Mouse (Mus musculus): Measurements from ENCODE around the gene Ncoa1.

Gene Ncoa1

DNA sequence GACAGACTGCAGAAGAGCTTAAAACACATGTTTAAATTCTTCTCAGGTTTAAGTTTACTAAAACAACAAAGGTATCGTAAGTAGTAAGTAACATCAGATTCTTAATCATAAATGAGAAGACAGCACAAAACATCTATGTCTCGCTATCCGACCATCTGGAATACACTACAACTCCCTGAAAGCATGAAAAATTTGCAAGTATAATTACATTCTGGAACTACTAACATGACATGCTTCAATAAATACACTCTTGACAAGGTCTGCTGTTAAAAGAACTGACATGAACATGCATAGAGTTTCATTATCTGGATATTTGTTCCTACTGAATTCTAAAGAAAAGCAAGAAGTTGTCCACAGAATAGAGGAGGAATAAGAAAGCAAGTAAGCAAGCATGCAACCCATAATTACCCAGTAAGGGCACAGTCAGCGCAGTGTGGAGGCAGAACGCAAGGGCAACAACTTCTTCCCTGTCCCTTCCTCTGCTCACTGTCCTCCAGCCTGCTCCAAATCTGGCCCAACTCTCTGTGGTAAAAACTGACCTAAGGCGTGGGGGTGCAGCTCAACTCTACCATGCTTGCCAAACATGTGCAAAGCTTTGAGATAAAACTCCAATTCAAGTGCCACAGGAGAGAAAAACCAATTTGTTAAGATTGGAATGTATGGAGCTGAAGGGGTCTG is 102.0 kb downstream of the Ncoa1 start:
- POLR2A ChIA-PET, result interaction anchor here in 2 of 4 experiments (0.7 to 11.6 kb wide), 6 partner anchors 8 to 18 kb away, joined by 3 to 119 read pairs (median 6); no protein-coding TSS in a partner anchor
- CTCF ChIA-PET, result no interaction called here

DNA sequence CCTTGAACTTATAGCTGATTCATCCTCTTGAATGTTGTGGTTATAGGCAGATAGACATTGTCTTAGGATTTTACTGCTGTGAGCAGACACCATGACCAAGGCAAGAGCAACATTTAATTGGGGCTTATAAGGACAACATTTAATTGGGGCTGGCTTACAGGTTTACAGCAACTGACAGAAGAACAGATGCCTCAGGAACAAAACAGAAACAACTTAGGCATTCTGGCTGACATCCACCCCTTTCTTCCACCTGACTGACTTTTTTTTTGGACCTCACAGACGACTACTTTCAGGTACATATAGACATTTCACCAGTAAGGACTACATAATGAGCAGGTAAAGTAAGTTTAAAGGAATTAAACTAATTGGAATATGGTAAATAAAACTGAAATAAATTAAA is 105.6 kb downstream of the Ncoa1 start:
- ChIA-PET CTCF (no interaction called here), POLR2A (interaction anchor here in 2 of 4 experiments (0.5 to 11.6 kb wide), 4 partner anchors 12 to 28 kb away, joined by 4 to 119 read pairs (median 26); no protein-coding TSS in a partner anchor)

DNA sequence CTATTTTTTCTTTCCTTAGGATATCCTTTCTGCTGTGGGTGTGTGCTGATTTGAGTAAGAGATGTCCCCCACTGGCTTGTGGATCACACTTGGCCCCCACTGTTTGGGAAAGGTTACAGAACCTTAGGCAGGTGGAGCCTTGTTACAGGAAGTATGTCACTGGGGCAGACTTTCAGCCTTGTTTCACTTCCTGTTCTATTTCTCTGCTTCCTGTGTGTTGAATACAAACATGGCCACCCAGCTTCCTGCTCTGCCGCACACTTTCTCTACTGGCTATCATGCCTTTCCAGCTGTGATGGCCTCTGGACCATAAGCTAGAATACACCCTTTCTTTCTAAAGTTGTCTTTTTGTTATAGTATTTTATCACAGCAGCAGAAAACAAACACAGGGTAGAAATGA is 111.0 kb downstream of the Ncoa1 start:
- ChIA-PET POLR2A (interaction anchor here in 3 of 4 experiments (0.7 to 2.8 kb wide), 16 partner anchors 8 to 269 kb away, joined by 3 to 33 read pairs (median 4); partner anchors contain the start of genes Cenpo (in 2 of the 3) and Ptrhd1 (in 2 of the 3)), CTCF (interaction anchor here in 2 of 4 experiments (0.6 kb wide), 2 partner anchors 66 to 93 kb away, joined by 3 read pairs; no protein-coding TSS in a partner anchor)

GRCm38 (mm10) chr12:4359475-4359874 is 117.5 kb downstream of the Ncoa1 start:
- ChIA-PET CTCF (interaction anchor here in 2 of 4 experiments (0.6 to 1.7 kb wide), 3 partner anchors 33 to 508 kb away, joined by 4 to 15 read pairs (median 4); no protein-coding TSS in a partner anchor), POLR2A (interaction anchor here in 3 of 4 experiments (0.5 to 7.6 kb wide), 48 partner anchors 9 to 820 kb away, joined by 3 to 119 read pairs (median 7); partner anchors contain the start of genes Cenpo (in 3 of the 3), Ptrhd1 (in 3 of the 3), Atad2b (in 1 of the 3) and Ncoa1 (in 1 of the 3))

DNA sequence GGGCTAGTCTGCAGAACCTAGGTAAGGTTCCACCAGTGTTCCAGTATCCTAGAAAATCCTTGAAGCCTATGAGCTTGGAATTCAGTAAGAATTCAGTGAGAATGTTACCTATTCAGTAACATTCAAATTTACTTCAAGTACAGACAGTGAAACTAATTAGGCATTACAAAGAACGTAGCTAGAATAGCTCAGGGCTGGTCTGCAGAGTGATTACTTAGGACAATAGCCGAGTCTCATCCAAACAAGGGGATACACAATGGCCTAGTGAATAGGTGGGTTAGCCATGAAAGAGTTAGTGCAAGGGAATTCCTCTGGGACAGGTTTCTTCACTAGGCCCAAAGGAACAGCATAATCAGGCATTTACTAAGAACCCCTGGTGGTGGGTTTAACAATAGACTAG is 118.3 kb downstream of the Ncoa1 start:
- POLR2A ChIA-PET, result interaction anchor here (0.7 to 7.6 kb wide), 78 partner anchors 7 to 1049 kb away, joined by 3 to 119 read pairs (median 6); partner anchors contain the start of genes Cenpo (in 3 of the 4), Ptrhd1 (in 3 of the 4), Atad2b (in 1 of the 4) and Dnajc27 (in 1 of the 4)
- CTCF ChIA-PET, result interaction anchor here in 2 of 4 experiments (0.6 to 1.7 kb wide), 3 partner anchors 24 to 85 kb away, joined by 3 to 4 read pairs (median 4); no protein-coding TSS in a partner anchor

GRCm38 (mm10) chr12:4358100-4358499 is 118.9 kb downstream of the Ncoa1 start:
- POLR2A ChIA-PET, result interaction anchor here (0.7 to 7.6 kb wide), 90 partner anchors 7 to 1048 kb away, joined by 3 to 119 read pairs (median 5); partner anchors contain the start of genes Cenpo (in 3 of the 4), Ptrhd1 (in 3 of the 4), Atad2b (in 1 of the 4) and Dnajc27 (in 1 of the 4)
- CTCF ChIA-PET, result interaction anchor here in 2 of 4 experiments (0.6 to 1.7 kb wide), 3 partner anchors 24 to 84 kb away, joined by 3 to 4 read pairs (median 4); no protein-coding TSS in a partner anchor

GRCm38 (mm10) chr12:4356834-4357445 is 120.0 kb downstream of the Ncoa1 start:
- CTCF ChIA-PET, result interaction anchor here in 3 of 4 experiments (0.5 to 1.3 kb wide), 5 partner anchors 123 to 250 kb away, joined by 3 to 6 read pairs (median 3); partner anchors contain the start of genes Cenpo (in 1 of the 3) and Ptrhd1 (in 1 of the 3)
- POLR2A ChIA-PET, result interaction anchor here (0.5 to 7.6 kb wide), 90 partner anchors 9 to 750 kb away, joined by 3 to 119 read pairs (median 5); partner anchors contain the start of genes Cenpo (in 3 of the 4), Ptrhd1 (in 3 of the 4), Fam228b (in 2 of the 4) and Pfn4 (in 2 of the 4)

- CTCF ChIA-PET, result interaction anchor here in 1 of 4 experiments (1.2 kb wide), 1 partner anchor 10 kb away, joined by 4 read pairs; no protein-coding TSS in a partner anchor
Observed at GRCm38 (mm10) chr12:4355019-4355730, 121.8 kb downstream of the Ncoa1 start.

GRCm38 (mm10) chr12:4343216-4343615 is 133.8 kb downstream of the Ncoa1 start:
- ChIA-PET POLR2A (interaction anchor here in 2 of 4 experiments (1.0 to 9.2 kb wide), 4 partner anchors 11 to 472 kb away, joined by 3 to 95 read pairs (median 6); no protein-coding TSS in a partner anchor), CTCF (no interaction called here)

More at GRCm38 (mm10) chr12:4355019-4355730, 121.8 kb downstream of the Ncoa1 start:
- POLR2A ChIA-PET, result interaction anchor here in 3 of 4 experiments (0.7 to 7.6 kb wide), 18 partner anchors 8 to 121 kb away, joined by 3 to 119 read pairs (median 7); partner anchors contain the start of genes Cenpo (in 2 of the 3) and Ptrhd1 (in 2 of the 3)

GRCm38 (mm10) chr12:4342087-4342486 is 134.9 kb downstream of the Ncoa1 start:
- POLR2A ChIA-PET, result interaction anchor here in 2 of 4 experiments (0.8 to 9.2 kb wide), 6 partner anchors 10 to 86 kb away, joined by 3 to 95 read pairs (median 4); no protein-coding TSS in a partner anchor
- CTCF ChIA-PET, result no interaction called here

DNA sequence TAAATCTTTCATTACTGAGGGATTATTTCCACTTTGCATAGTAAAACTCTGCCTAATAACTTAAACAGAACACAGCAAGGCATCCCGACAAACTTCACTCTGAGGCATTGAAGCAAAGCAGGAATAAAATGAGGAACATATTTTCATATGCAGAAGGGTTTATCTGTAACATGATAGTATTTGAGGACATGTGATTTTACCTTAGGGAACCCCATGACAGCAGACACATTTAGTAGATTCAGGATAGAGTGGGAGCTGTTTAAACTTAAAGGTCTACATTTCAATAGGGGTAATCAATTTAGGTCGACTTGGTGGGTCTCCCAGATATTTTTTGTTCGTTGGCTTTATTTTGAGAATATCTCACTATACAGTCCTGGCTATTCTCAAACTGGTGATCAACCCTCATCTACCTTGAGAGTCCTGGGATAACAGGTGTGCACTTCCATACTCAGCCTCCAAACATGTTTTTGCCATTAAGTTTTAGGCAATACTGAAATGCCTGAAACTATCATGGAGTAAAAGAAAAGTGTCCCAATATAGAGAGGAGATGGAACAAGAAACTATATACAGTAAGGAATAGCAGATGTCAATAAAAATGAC is 136.6 kb downstream of the Ncoa1 start:
- CTCF ChIA-PET, result interaction anchor here in 1 of 4 experiments (1.0 kb wide), 1 partner anchor 200 kb away, joined by 3 read pairs; no protein-coding TSS in a partner anchor
- POLR2A ChIA-PET, result interaction anchor here in 2 of 4 experiments (1.7 to 9.2 kb wide), 2 partner anchors 16 to 18 kb away, joined by 5 to 95 read pairs; no protein-coding TSS in a partner anchor

GRCm38 (mm10) chr12:4323604-4324003 is 153.4 kb downstream of the Ncoa1 start:
- ChIA-PET CTCF (no interaction called here), POLR2A (interaction anchor here in 1 of 4 experiments (1.2 kb wide), 1 partner anchor 90 kb away, joined by 3 read pairs; the partner anchor contains the start of genes Cenpo and Ptrhd1)

GRCm38 (mm10) chr12:4322227-4322626 is 154.8 kb downstream of the Ncoa1 start:
- ChIA-PET POLR2A (interaction anchor here in 1 of 4 experiments (0.7 to 2.2 kb wide), 5 partner anchors 11 to 38 kb away, joined by 3 to 6 read pairs (median 3); no protein-coding TSS in a partner anchor), CTCF (no interaction called here)

- POLR2A ChIA-PET, result interaction anchor here in 1 of 4 experiments (0.5 kb wide), 1 partner anchor 1537 kb away, joined by 3 read pairs; no protein-coding TSS in a partner anchor
- CTCF ChIA-PET, result no interaction called here
Observed at GRCm38 (mm10) chr12:4313824-4314223, 163.2 kb downstream of the Ncoa1 start.

GRCm38 (mm10) chr12:4306712-4307313 is 170.2 kb downstream of the Ncoa1 start:
- CTCF ChIA-PET, result interaction anchor here in 1 of 4 experiments (0.6 kb wide), 1 partner anchor 96 kb away, joined by 3 read pairs; no protein-coding TSS in a partner anchor
- POLR2A ChIA-PET, result interaction anchor here in 3 of 4 experiments (0.7 to 1.1 kb wide), 7 partner anchors 11 to 473 kb away, joined by 3 to 6 read pairs (median 3); no protein-coding TSS in a partner anchor

DNA sequence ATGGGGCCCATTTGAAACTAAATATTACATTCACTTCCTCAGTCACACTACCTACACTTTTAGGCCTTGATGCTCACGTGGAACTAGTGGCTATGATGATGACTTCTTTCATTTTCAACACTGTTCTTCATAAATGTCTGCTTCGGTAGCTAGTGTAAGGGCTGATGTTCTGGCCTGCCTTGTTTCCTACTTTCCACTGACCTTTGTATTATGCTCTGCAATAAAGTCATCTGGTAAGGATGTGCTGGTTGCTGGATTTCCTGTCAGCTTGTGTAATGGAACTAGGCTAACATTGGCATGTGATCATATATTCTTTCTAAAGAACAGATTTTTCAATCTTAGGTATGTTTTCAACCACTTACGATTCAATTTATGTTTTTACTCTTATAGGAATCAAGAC is 177.7 kb downstream of the Ncoa1 start:
- ChIA-PET CTCF (interaction anchor here in 3 of 4 experiments (0.5 to 1.1 kb wide), 3 partner anchors 16 to 103 kb away, joined by 3 to 5 read pairs (median 3); no protein-coding TSS in a partner anchor), POLR2A (interaction anchor here in 1 of 4 experiments (1.1 kb wide), 1 partner anchor 60 kb away, joined by 3 read pairs; no protein-coding TSS in a partner anchor)
